Mouse (Mus musculus): ENCODE results near the gene Htr3b. TPM values are rescaled to one million over a fixed set of nuclear protein-coding genes. Genes with fewer than 3 reads are reported as not detected.

Gene Htr3b
- 0.50 and 1.1 TPM in 2 replicates for polyA plus RNA-seq (2014; fragmentation: Nextera tagmentation; extraction: Ambion mirVana)

GRCm38 (mm10) chr9:48964587-48965040, at the start of gene Htr3b:
TSS of gene Htr3b (minus strand) at chr9:48964990.
- WGBS: 64% methylated on average over 7 of the region's 7 CpGs
- Histone ChIP-seq H3K4me1 (ENCODE audit: control insufficient read depth, insufficient read depth, low read length) (no peaks in the 10 kb centered on the region), H3K9ac (replicated peaks; ENCODE audit: low read length) (no peak within 1 kb of the TSS), H3K4me3 (ENCODE audit: low read depth, low read length) (no peak within 1 kb of the TSS), H3K27me3 (ENCODE audit: control insufficient read depth, insufficient read depth, low read length) (no peaks in the 10 kb centered on the region), H3K9me3 (replicated peaks; ENCODE audit: control insufficient read depth, low read length) (no peaks in the 10 kb centered on the region), H3K36me3 (replicated peaks; ENCODE audit: control insufficient read depth, insufficient read depth, low read depth, low read length) (no peaks in the 10 kb centered on the region), H3K4me2 (ENCODE audit: low read depth, low read length) (no peak within 1 kb of the TSS), H3K27ac (replicated peaks; ENCODE audit: low read depth, low read length) (no peak within 1 kb of the TSS)
- DNase-seq (ENCODE audit: low spot score) (no peak), ATAC-seq (replicated peaks; ENCODE audit: insufficient number of reproducible peaks, low FRiP score, low TSS enrichment, low read depth) (no peak)

- Histone ChIP-seq H3K9me3 (replicated peaks; ENCODE audit: control insufficient read depth, low read length) (no peaks in the 10 kb centered on the region), H3K4me3 (ENCODE audit: low read depth, low read length) (no peak overlapping the region), H3K27ac (replicated peaks; ENCODE audit: low read depth, low read length) (no peak overlapping the region), H3K4me2 (ENCODE audit: low read depth, low read length) (no peak overlapping the region), H3K4me1 (ENCODE audit: control insufficient read depth, insufficient read depth, low read length) (no peaks in the 10 kb centered on the region), H3K27me3 (ENCODE audit: control insufficient read depth, insufficient read depth, low read length) (no peaks in the 10 kb centered on the region), H3K36me3 (replicated peaks; ENCODE audit: control insufficient read depth, insufficient read depth, low read depth, low read length) (peaks cover 2% of the 10 kb centered on the region), H3K9ac (replicated peaks; ENCODE audit: low read length) (no peak overlapping the region)
- DNase-seq (ENCODE audit: low spot score) (no peak), ATAC-seq (replicated peaks; ENCODE audit: insufficient number of reproducible peaks, low FRiP score, low TSS enrichment, low read depth) (no peak)
- 80% methylated on average over 6 of the region's 6 CpGs for WGBS
Measured at GRCm38 (mm10) chr9:48999256-48999655, 34.5 kb upstream of the Htr3b start.

GRCm38 (mm10) chr9:48995735-48996134, 30.9 kb upstream of the Htr3b start:
- Histone ChIP-seq H3K4me1 (ENCODE audit: control insufficient read depth, insufficient read depth, low read length) (no peaks in the 10 kb centered on the region), H3K27me3 (ENCODE audit: control insufficient read depth, insufficient read depth, low read length) (no peaks in the 10 kb centered on the region), H3K4me2 (ENCODE audit: low read depth, low read length) (no peak overlapping the region), H3K9me3 (replicated peaks; ENCODE audit: control insufficient read depth, low read length) (no peaks in the 10 kb centered on the region), H3K9ac (replicated peaks; ENCODE audit: low read length) (no peak overlapping the region), H3K27ac (replicated peaks; ENCODE audit: low read depth, low read length) (no peak overlapping the region), H3K4me3 (ENCODE audit: low read depth, low read length) (no peak overlapping the region), H3K36me3 (replicated peaks; ENCODE audit: control insufficient read depth, insufficient read depth, low read depth, low read length) (peaks cover 2% of the 10 kb centered on the region)
- DNase-seq (ENCODE audit: low spot score) (no peak), ATAC-seq (replicated peaks; ENCODE audit: insufficient number of reproducible peaks, low FRiP score, low TSS enrichment, low read depth) (no peak)
- 87% methylated on average over 1 of the region's 1 CpGs for WGBS

GRCm38 (mm10) chr9:48994779-48995178, 30.0 kb upstream of the Htr3b start:
- ATAC-seq (replicated peaks; ENCODE audit: insufficient number of reproducible peaks, low FRiP score, low TSS enrichment, low read depth) (no peak), DNase-seq (ENCODE audit: low spot score) (no peak)
- H3K27ac ChIP-seq (replicated peaks; ENCODE audit: low read depth, low read length): no peak overlapping the region
- H3K9me3 ChIP-seq (replicated peaks; ENCODE audit: control insufficient read depth, low read length): no peaks in the 10 kb centered on the region
- H3K4me2 ChIP-seq (ENCODE audit: low read depth, low read length): no peak overlapping the region
- no peaks in the 10 kb centered on the region for H3K27me3 ChIP-seq (ENCODE audit: control insufficient read depth, insufficient read depth, low read length)
- 91% methylated on average over 7 of the region's 7 CpGs for WGBS
- H3K9ac ChIP-seq (replicated peaks; ENCODE audit: low read length): no peak overlapping the region
- no peak overlapping the region for H3K4me3 ChIP-seq (ENCODE audit: low read depth, low read length)
- H3K4me1 ChIP-seq (ENCODE audit: control insufficient read depth, insufficient read depth, low read length): no peaks in the 10 kb centered on the region
- peaks cover 2% of the 10 kb centered on the region for H3K36me3 ChIP-seq (replicated peaks; ENCODE audit: control insufficient read depth, insufficient read depth, low read depth, low read length)

GRCm38 (mm10) chr9:48991671-48992070, 26.9 kb upstream of the Htr3b start:
- WGBS: 67% methylated on average over 5 of the region's 5 CpGs

GRCm38 (mm10) chr9:48987201-48988101, 22.7 kb upstream of the Htr3b start:
- ATAC-seq (replicated peaks; ENCODE audit: insufficient number of reproducible peaks, low FRiP score, low TSS enrichment, low read depth): no peak
- DNase-seq (ENCODE audit: low spot score): peak; percentile 60
- WGBS: 24% methylated on average over 12 of the region's 12 CpGs
- Histone ChIP-seq H3K9ac (replicated peaks; ENCODE audit: low read length) (no peak overlapping the region; the same call in 1 of the 2 replicates), H3K27ac (replicated peaks; ENCODE audit: low read depth, low read length) (no peak overlapping the region), H3K27me3 (ENCODE audit: control insufficient read depth, insufficient read depth, low read length) (no peaks in the 10 kb centered on the region), H3K4me1 (ENCODE audit: control insufficient read depth, insufficient read depth, low read length) (no peaks in the 10 kb centered on the region; the same call in 1 of the 2 replicates), H3K4me3 (ENCODE audit: low read depth, low read length) (peak overlapping the region; percentile 16; the same call in 1 of the 2 replicates), H3K36me3 (replicated peaks; ENCODE audit: control insufficient read depth, insufficient read depth, low read depth, low read length) (no peaks in the 10 kb centered on the region), H3K9me3 (replicated peaks; ENCODE audit: control insufficient read depth, low read length) (no peaks in the 10 kb centered on the region), H3K4me2 (ENCODE audit: low read depth, low read length) (peak overlapping the region; percentile 23)

More at GRCm38 (mm10) chr9:48991671-48992070, 26.9 kb upstream of the Htr3b start:
- Histone ChIP-seq H3K4me2 (ENCODE audit: low read depth, low read length) (no peak overlapping the region), H3K27me3 (ENCODE audit: control insufficient read depth, insufficient read depth, low read length) (no peaks in the 10 kb centered on the region), H3K9me3 (replicated peaks; ENCODE audit: control insufficient read depth, low read length) (no peaks in the 10 kb centered on the region), H3K27ac (replicated peaks; ENCODE audit: low read depth, low read length) (no peak overlapping the region), H3K9ac (replicated peaks; ENCODE audit: low read length) (no peak overlapping the region), H3K4me1 (ENCODE audit: control insufficient read depth, insufficient read depth, low read length) (no peaks in the 10 kb centered on the region; the same call in 1 of the 2 replicates), H3K4me3 (ENCODE audit: low read depth, low read length) (no peak overlapping the region), H3K36me3 (replicated peaks; ENCODE audit: control insufficient read depth, insufficient read depth, low read depth, low read length) (peaks cover 2% of the 10 kb centered on the region)
- no peak for DNase-seq (ENCODE audit: low spot score)
- no peak for ATAC-seq (replicated peaks; ENCODE audit: insufficient number of reproducible peaks, low FRiP score, low TSS enrichment, low read depth)

- H3K4me3 ChIP-seq (ENCODE audit: low read depth, low read length): peak overlapping the region; percentile 16; the same call in 1 of the 2 replicates
- H3K9ac ChIP-seq (replicated peaks; ENCODE audit: low read length): no peak overlapping the region
- H3K4me2 ChIP-seq (ENCODE audit: low read depth, low read length): peak overlapping the region; percentile 11
- no peaks in the 10 kb centered on the region for H3K36me3 ChIP-seq (replicated peaks; ENCODE audit: control insufficient read depth, insufficient read depth, low read depth, low read length)
- H3K9me3 ChIP-seq (replicated peaks; ENCODE audit: control insufficient read depth, low read length): no peaks in the 10 kb centered on the region
- WGBS: 20% methylated on average over 7 of the region's 7 CpGs
- no peak overlapping the region for H3K27ac ChIP-seq (replicated peaks; ENCODE audit: low read depth, low read length)
- no peaks in the 10 kb centered on the region; the same call in 1 of the 2 replicates for H3K4me1 ChIP-seq (ENCODE audit: control insufficient read depth, insufficient read depth, low read length)
- H3K27me3 ChIP-seq (ENCODE audit: control insufficient read depth, insufficient read depth, low read length): no peaks in the 10 kb centered on the region
- ATAC-seq (replicated peaks; ENCODE audit: insufficient number of reproducible peaks, low FRiP score, low TSS enrichment, low read depth) (no peak), DNase-seq (ENCODE audit: low spot score) (peak; percentile 25)
Measured at GRCm38 (mm10) chr9:48986616-48987141, 21.9 kb upstream of the Htr3b start.

GRCm38 (mm10) chr9:48985708-48986088, 20.9 kb upstream of the Htr3b start:
- Histone ChIP-seq H3K4me2 (ENCODE audit: low read depth, low read length) (peak overlapping the region; percentile 69), H3K36me3 (replicated peaks; ENCODE audit: control insufficient read depth, insufficient read depth, low read depth, low read length) (no peaks in the 10 kb centered on the region), H3K9ac (replicated peaks; ENCODE audit: low read length) (peak overlapping the region; percentile 85), H3K27me3 (ENCODE audit: control insufficient read depth, insufficient read depth, low read length) (no peaks in the 10 kb centered on the region), H3K4me1 (ENCODE audit: control insufficient read depth, insufficient read depth, low read length) (no peaks in the 10 kb centered on the region; the same call in 1 of the 2 replicates), H3K27ac (replicated peaks; ENCODE audit: low read depth, low read length) (no peak overlapping the region), H3K9me3 (replicated peaks; ENCODE audit: control insufficient read depth, low read length) (no peaks in the 10 kb centered on the region), H3K4me3 (ENCODE audit: low read depth, low read length) (peak overlapping the region; percentile 80)
- ATAC-seq (replicated peaks; ENCODE audit: insufficient number of reproducible peaks, low FRiP score, low TSS enrichment, low read depth) (no peak), DNase-seq (ENCODE audit: low spot score) (peak; percentile 47)
- WGBS: under 1% methylated on average over 20 of the region's 20 CpGs
